Mouse (Mus musculus) myocyte (in vitro differentiated cells): ENCODE results near the gene Ifnar2. TPM values are rescaled to one million over a fixed set of nuclear protein-coding genes. Genes with fewer than 3 reads are reported as not detected.

Experiments used
- H3K27me3 ChIP-seq: one replicate; pipeline ENCODE4 v1.6.1; 2011; ENCODE audit not compliant: control insufficient read depth, insufficient read depth, insufficient read length
- H3K36me3 ChIP-seq: one replicate; pipeline ENCODE4 v1.6.1; 2011; ENCODE audit not compliant: control insufficient read depth, insufficient read depth
- H3K4me2 ChIP-seq: one replicate; pipeline ENCODE4 v1.6.1; 2011; ENCODE audit warnings: low read depth, control low read depth
- H3K4me3 ChIP-seq: one replicate; pipeline ENCODE4 v1.5.1; 2011; ENCODE audit warnings: mild to moderate bottlenecking, control low read depth, moderate library complexity
- H3K79me2 ChIP-seq: one replicate; pipeline ENCODE4 v1.6.1; 2011; ENCODE audit not compliant: control insufficient read depth, insufficient read depth
- H3ac ChIP-seq: one replicate; pipeline ENCODE4 v1.6.1; 2011; ENCODE audit not compliant: control insufficient read depth, insufficient read length
- CEBPB ChIP-seq: IDR thresholded peaks from 2 replicates; pipeline ENCODE4 v1.6.1; 2011; ENCODE audit warnings: mild to moderate bottlenecking, moderate library complexity; ENCODE audit not compliant: poor library complexity, insufficient read depth, severe bottlenecking
- E2F4 ChIP-seq: IDR thresholded peaks from one replicate; pipeline ENCODE4 v1.6.1; 2011; ENCODE audit warnings: mild to moderate bottlenecking, control low read depth, moderate library complexity; ENCODE audit not compliant: insufficient read depth
- MAX ChIP-seq: IDR thresholded peaks from one replicate; pipeline ENCODE4 v1.6.1; 2011; ENCODE audit warnings: low read depth, mild to moderate bottlenecking, control low read depth
- MYOD1 ChIP-seq, 3 experiments: IDR thresholded peaks; one replicate each; pipeline ENCODE4 v1.6.1; 2011; ENCODE audit warnings: control low read depth in 2 of 3, low read depth in 2 of 3, mild to moderate bottlenecking in 2 of 3, moderate library complexity in 1 of 3; ENCODE audit not compliant: insufficient read length in 2 of 3, control insufficient read depth in 1 of 3
- MYOG ChIP-seq, 3 experiments: IDR thresholded peaks; one replicate each; pipeline ENCODE4 v1.6.1; 2011; ENCODE audit warnings: control low read depth in 2 of 3, low read depth in 2 of 3, mild to moderate bottlenecking in 2 of 3; ENCODE audit not compliant: insufficient read length in 2 of 3, control insufficient read depth in 1 of 3, insufficient read depth in 1 of 3
- POLR2A ChIP-seq: IDR thresholded peaks from one replicate; pipeline ENCODE4 v1.6.1; 2011; ENCODE audit warnings: low read depth, mild to moderate bottlenecking, control low read depth, moderate library complexity; ENCODE audit not compliant: insufficient read length
- POLR2AphosphoS2 ChIP-seq: IDR thresholded peaks from one replicate; pipeline ENCODE4 v1.6.1; 2011; ENCODE audit warnings: low read depth, control low read depth; ENCODE audit not compliant: insufficient read length
- REST ChIP-seq: IDR thresholded peaks from one replicate; pipeline ENCODE4 v1.6.1; 2011; ENCODE audit warnings: mild to moderate bottlenecking, control low read depth, moderate library complexity; ENCODE audit not compliant: insufficient read depth, insufficient read length
- SRF ChIP-seq: IDR thresholded peaks from one replicate; pipeline ENCODE4 v1.6.1; 2011; ENCODE audit warnings: low read depth; ENCODE audit not compliant: control insufficient read depth, insufficient read length
- TCF12 ChIP-seq: IDR thresholded peaks from one replicate; pipeline ENCODE4 v1.6.1; 2011; ENCODE audit warnings: mild to moderate bottlenecking, control low read depth; ENCODE audit not compliant: poor library complexity, insufficient read depth, severe bottlenecking
- TCF3 ChIP-seq: IDR thresholded peaks from one replicate; pipeline ENCODE4 v1.6.1; 2011; ENCODE audit warnings: low read depth, control low read depth; ENCODE audit not compliant: insufficient read length
- USF1 ChIP-seq: IDR thresholded peaks from one replicate; pipeline ENCODE4 v1.6.1; 2011; ENCODE audit warnings: low read depth, mild to moderate bottlenecking, control low read depth, moderate library complexity
- polyA plus RNA-seq: library from polyadenylated mRNA; unstranded; fragments of >200 nt; fragmentation: generic; extraction: Trizol; gene quantifications from one replicate; pipeline ENCODE4 v1.2.1, GENCODE M21; 2012; ENCODE audit warnings: missing spikeins

Ifnar2 gene
- polyA plus RNA-seq, 1 experiment: 47.0 TPM

- Histone ChIP-seq H3K4me3 (no peak overlapping the region), H3ac (no peak overlapping the region), H3K27me3 (no peaks in the 10 kb centered on the region), H3K79me2 (no peaks in the 10 kb centered on the region), H3K4me2 (no peak overlapping the region), H3K36me3 (peaks cover 19% of the 10 kb centered on the region)
- no peak for TF ChIP-seq E2F4
- no peak for TF ChIP-seq REST
- TF ChIP-seq POLR2AphosphoS2: no peak
Measured at GRCm38 (mm10) chr16:91415391-91416189, 43.0 kb downstream of the Ifnar2 start.

- no peak overlapping the region for H3ac ChIP-seq
- no peak overlapping the region for H3K4me3 ChIP-seq
- H3K36me3 ChIP-seq: peaks cover 19% of the 10 kb centered on the region
- no peak overlapping the region for H3K4me2 ChIP-seq
- TF ChIP-seq MAX (no peak), SRF (no peak), POLR2A (no peak), POLR2AphosphoS2 (no peak), USF1 (no peak), CEBPB (no peak), REST (no peak), MYOD1 (IDR thresholded peaks at IDR 0.05; ENCODE audit: control insufficient read depth in 1 of 3, insufficient read length in 2 of 3, low read depth in 2 of 3) (no peak), TCF3 (no peak), MYOG (IDR thresholded peaks at IDR 0.05; ENCODE audit: control insufficient read depth in 1 of 3, insufficient read depth in 1 of 3, insufficient read length in 2 of 3, low read depth in 2 of 3) (no peak)
- no peaks in the 10 kb centered on the region for H3K27me3 ChIP-seq
- no peaks in the 10 kb centered on the region for H3K79me2 ChIP-seq
Measured at GRCm38 (mm10) chr16:91416357-91416756, 43.8 kb downstream of the Ifnar2 start.

GRCm38 (mm10) chr16:91416938-91417337, 44.4 kb downstream of the Ifnar2 start:
- Histone ChIP-seq H3K4me2 (no peak overlapping the region), H3ac (no peak overlapping the region), H3K79me2 (no peaks in the 10 kb centered on the region), H3K36me3 (peaks cover 19% of the 10 kb centered on the region), H3K27me3 (no peaks in the 10 kb centered on the region), H3K4me3 (no peak overlapping the region)
- TF ChIP-seq MYOD1 (IDR thresholded peaks at IDR 0.05; ENCODE audit: control insufficient read depth in 1 of 3, insufficient read length in 2 of 3, low read depth in 2 of 3) (no peak), MYOG (IDR thresholded peaks at IDR 0.05; ENCODE audit: control insufficient read depth in 1 of 3, insufficient read depth in 1 of 3, insufficient read length in 2 of 3, low read depth in 2 of 3) (no peak), USF1 (no peak), E2F4 (no peak), POLR2A (no peak), TCF12 (no peak), POLR2AphosphoS2 (no peak), CEBPB (no peak), REST (no peak), MAX (no peak), SRF (no peak), TCF3 (no peak)

- Histone ChIP-seq H3ac (no peak overlapping the region), H3K4me3 (no peak overlapping the region), H3K79me2 (no peaks in the 10 kb centered on the region), H3K27me3 (no peaks in the 10 kb centered on the region), H3K36me3 (peaks cover 18% of the 10 kb centered on the region), H3K4me2 (no peak overlapping the region)
- TF ChIP-seq REST (no peak), MYOD1 (IDR thresholded peaks at IDR 0.05; ENCODE audit: control insufficient read depth in 1 of 3, insufficient read length in 2 of 3, low read depth in 2 of 3) (no peak), POLR2A (no peak), USF1 (no peak), E2F4 (no peak), TCF3 (no peak), MYOG (IDR thresholded peaks at IDR 0.05; ENCODE audit: control insufficient read depth in 1 of 3, insufficient read depth in 1 of 3, insufficient read length in 2 of 3, low read depth in 2 of 3) (no peak), SRF (no peak), MAX (no peak), CEBPB (no peak), POLR2AphosphoS2 (no peak), TCF12 (no peak)
Measured at GRCm38 (mm10) chr16:91418531-91418930, 45.9 kb downstream of the Ifnar2 start.

GRCm38 (mm10) chr16:91425816-91426215, 53.2 kb downstream of the Ifnar2 start:
- Histone ChIP-seq H3ac (no peak overlapping the region), H3K4me3 (no peak overlapping the region), H3K4me2 (no peak overlapping the region), H3K79me2 (no peaks in the 10 kb centered on the region), H3K27me3 (no peaks in the 10 kb centered on the region), H3K36me3 (peaks cover 9% of the 10 kb centered on the region)
- TF ChIP-seq MYOD1 (IDR thresholded peaks at IDR 0.05; ENCODE audit: control insufficient read depth in 1 of 3, insufficient read length in 2 of 3, low read depth in 2 of 3) (no peak), REST (no peak), TCF12 (no peak), POLR2AphosphoS2 (no peak), POLR2A (no peak), SRF (no peak), CEBPB (no peak), TCF3 (no peak), MAX (no peak), MYOG (IDR thresholded peaks at IDR 0.05; ENCODE audit: control insufficient read depth in 1 of 3, insufficient read depth in 1 of 3, insufficient read length in 2 of 3, low read depth in 2 of 3) (no peak), USF1 (no peak), E2F4 (no peak)
